Mouse (Mus musculus) MEL (cell line): ENCODE results near the gene Susd2. TPM values are rescaled to one million over a fixed set of nuclear protein-coding genes. Genes with fewer than 3 reads are reported as not detected.

Experiments
- DNase-seq: peaks from one replicate; pipeline ENCODE4 v3.0.0; 2011; ENCODE audit warnings: low read depth, low spot score
- H3K27ac ChIP-seq: 2 replicates; pipeline ENCODE4 v1.5.1; 2012; ENCODE audit warnings: low read depth, mild to moderate bottlenecking, control low read depth, low read length, moderate library complexity; ENCODE audit not compliant: control insufficient read depth
- H3K27me3 ChIP-seq, 2 experiments: fragments of 150-350 bp in 1 of 2; sonication (generic) in 1 of 2; 2 replicates each; pipeline ENCODE4 v1.6.1; 2012; ENCODE audit warnings: low read length in 2 of 2, mild to moderate bottlenecking in 2 of 2, improper control_type of control experiment in 1 of 2, moderate library complexity in 1 of 2; ENCODE audit not compliant: insufficient read depth in 2 of 2, control insufficient read depth in 1 of 2
- H3K36me3 ChIP-seq, 2 experiments: 2 replicates each; pipeline ENCODE4 v1.6.1; 2012 to 2014; ENCODE audit warnings: low read length in 2 of 2, improper control_type of control experiment in 1 of 2, inconsistent platforms in 1 of 2, mild to moderate bottlenecking in 1 of 2; ENCODE audit not compliant: insufficient read depth in 2 of 2, control insufficient read depth in 1 of 2
- H3K4me1 ChIP-seq, 2 experiments: fragments of 150-350 bp in 1 of 2; sonication (generic) in 1 of 2; 2 replicates each; pipeline ENCODE4 v1.6.1; 2012; ENCODE audit warnings: low read length in 2 of 2, improper control_type of control experiment in 1 of 2, mild to moderate bottlenecking in 1 of 2; ENCODE audit not compliant: insufficient read depth in 2 of 2, control insufficient read depth in 1 of 2
- H3K4me3 ChIP-seq, 2 experiments: fragments of 150-350 bp in 1 of 2; sonication (generic) in 1 of 2; 2 replicates each; pipeline ENCODE4 v1.5.1; 2012; ENCODE audit warnings: low read depth in 2 of 2, low read length in 2 of 2, mild to moderate bottlenecking in 2 of 2, moderate library complexity in 2 of 2, control low read depth in 1 of 2, improper control_type of control experiment in 1 of 2; ENCODE audit not compliant: control insufficient read depth in 1 of 2, insufficient read depth in 1 of 2
- H3K79me2 ChIP-seq: 2 replicates; pipeline ENCODE4 v1.6.1; 2012; ENCODE audit warnings: mild to moderate bottlenecking, low read length, moderate library complexity; ENCODE audit not compliant: control insufficient read depth, poor library complexity, insufficient read depth
- H3K9ac ChIP-seq: 2 replicates; pipeline ENCODE4 v1.6.1; 2012; ENCODE audit warnings: low read depth, mild to moderate bottlenecking, control low read depth, low read length, moderate library complexity; ENCODE audit not compliant: control insufficient read depth, poor library complexity, severe bottlenecking
- H3K9me3 ChIP-seq: fragments of 150-350 bp; sonication (generic); replicated peaks from 2 replicates; pipeline ENCODE4 v1.6.1; 2012; ENCODE audit warnings: mild to moderate bottlenecking, low read length, improper control_type of control experiment, moderate library complexity; ENCODE audit not compliant: insufficient read depth
- BHLHE40 ChIP-seq: IDR thresholded peaks from 2 replicates; pipeline ENCODE4 v1.6.1; 2012; ENCODE audit warnings: low read depth, mild to moderate bottlenecking, inconsistent platforms, low read length, improper control_type of control experiment, borderline replicate concordance
- CHD1 ChIP-seq: IDR thresholded peaks from 2 replicates; pipeline ENCODE4 v1.6.1; 2012; ENCODE audit warnings: low read depth, mild to moderate bottlenecking, inconsistent platforms, low read length, improper control_type of control experiment
- CHD2 ChIP-seq: IDR thresholded peaks from 2 replicates; pipeline ENCODE4 v1.6.1; 2011; ENCODE audit warnings: low read length, improper control_type of control experiment
- CTCF ChIP-seq, 3 experiments: IDR thresholded peaks in 2 of 3; conservative IDR thresholded peaks in 1 of 3; 2 replicates each; pipeline ENCODE4 v1.5.1; 2011 to 2012; ENCODE audit warnings: low read length in 3 of 3, low read depth in 2 of 3, mild to moderate bottlenecking in 2 of 3, improper control_type of control experiment in 1 of 3, inconsistent platforms in 1 of 3, mixed read lengths in 1 of 3, moderate library complexity in 1 of 3; ENCODE audit not compliant: control insufficient read depth in 1 of 3, insufficient read depth in 1 of 3, poor library complexity in 1 of 3, severe bottlenecking in 1 of 3
- E2F4 ChIP-seq: IDR thresholded peaks from 2 replicates; pipeline ENCODE4 v1.6.1; 2011; ENCODE audit warnings: low read depth, low read length, improper control_type of control experiment, borderline replicate concordance
- ELF1 ChIP-seq: IDR thresholded peaks from 2 replicates; pipeline ENCODE4 v1.6.1; 2014; ENCODE audit warnings: low read depth, mild to moderate bottlenecking, inconsistent platforms, low read length, improper control_type of control experiment, moderate library complexity
- ETS1 ChIP-seq: IDR thresholded peaks from 2 replicates; pipeline ENCODE4 v1.6.1; 2012; ENCODE audit warnings: low read depth, mild to moderate bottlenecking, inconsistent platforms, low read length, improper control_type of control experiment, moderate library complexity
- GABPA ChIP-seq: IDR thresholded peaks from 2 replicates; pipeline ENCODE4 v1.6.1; 2012; ENCODE audit warnings: low read depth, mild to moderate bottlenecking, inconsistent platforms, low read length, improper control_type of control experiment, moderate library complexity
- JUND ChIP-seq: IDR thresholded peaks from 2 replicates; pipeline ENCODE4 v1.6.1; 2011; ENCODE audit warnings: low read depth, mild to moderate bottlenecking, improper control_type of control experiment, low read length
- MAZ ChIP-seq: IDR thresholded peaks from 2 replicates; pipeline ENCODE4 v1.6.1; 2012; ENCODE audit warnings: low read depth, mild to moderate bottlenecking, inconsistent platforms, low read length, improper control_type of control experiment
- MXI1 ChIP-seq: IDR thresholded peaks from 2 replicates; pipeline ENCODE4 v1.6.1; 2011; ENCODE audit warnings: mild to moderate bottlenecking, low read depth, low read length, improper control_type of control experiment
- MYB ChIP-seq: IDR thresholded peaks from 2 replicates; pipeline ENCODE4 v1.6.1; 2011; ENCODE audit warnings: mild to moderate bottlenecking, low read depth, low read length, improper control_type of control experiment
- NELFE ChIP-seq: IDR thresholded peaks from 2 replicates; pipeline ENCODE4 v1.6.1; 2011; ENCODE audit warnings: low read depth, low read length, improper control_type of control experiment
- POLR2A ChIP-seq, 2 experiments: IDR thresholded peaks; 2 replicates each; pipeline ENCODE4 v1.6.1; 2011 to 2012; ENCODE audit warnings: low read length in 2 of 2, mild to moderate bottlenecking in 2 of 2, control low read depth in 1 of 2, improper control_type of control experiment in 1 of 2, low read depth in 1 of 2, moderate library complexity in 1 of 2; ENCODE audit not compliant: control insufficient read depth in 1 of 2, insufficient read depth in 1 of 2, poor library complexity in 1 of 2
- POLR2AphosphoS2 ChIP-seq: IDR thresholded peaks from 2 replicates; pipeline ENCODE4 v1.6.1; 2011; ENCODE audit warnings: low read length, improper control_type of control experiment
- RAD21 ChIP-seq: IDR thresholded peaks from 2 replicates; pipeline ENCODE4 v1.6.1; 2011; ENCODE audit warnings: mild to moderate bottlenecking, low read depth, low read length, improper control_type of control experiment
- RCOR1 ChIP-seq: IDR thresholded peaks from 2 replicates; pipeline ENCODE4 v1.6.1; 2012; ENCODE audit warnings: low read depth, mild to moderate bottlenecking, inconsistent platforms, low read length, improper control_type of control experiment
- TAL1 ChIP-seq: IDR thresholded peaks from 2 replicates; pipeline ENCODE4 v1.6.1; 2012; ENCODE audit warnings: mild to moderate bottlenecking, inconsistent platforms, low read length, moderate library complexity, mixed read lengths
- TBP ChIP-seq: IDR thresholded peaks from 2 replicates; pipeline ENCODE4 v1.8.0; 2011; ENCODE audit warnings: low read depth, low read length, improper control_type of control experiment
- UBTF ChIP-seq: IDR thresholded peaks from 2 replicates; pipeline ENCODE4 v1.6.1; 2012; ENCODE audit warnings: low read depth, mild to moderate bottlenecking, inconsistent platforms, low read length, improper control_type of control experiment, moderate library complexity, borderline replicate concordance; ENCODE audit not compliant: insufficient read depth
- USF1 ChIP-seq: IDR thresholded peaks from 2 replicates; pipeline ENCODE4 v1.6.1; 2014; ENCODE audit warnings: low read depth, mild to moderate bottlenecking, inconsistent platforms, low read length, improper control_type of control experiment, moderate library complexity
- ZKSCAN1 ChIP-seq: IDR thresholded peaks from 2 replicates; pipeline ENCODE4 v1.6.1; 2012; ENCODE audit warnings: low read depth, mild to moderate bottlenecking, inconsistent platforms, low read length, improper control_type of control experiment, moderate library complexity
- ZNF384 ChIP-seq: IDR thresholded peaks from 2 replicates; pipeline ENCODE4 v1.6.1; 2012; ENCODE audit warnings: low read depth, mild to moderate bottlenecking, inconsistent platforms, low read length, improper control_type of control experiment
- polyA plus RNA-seq, 2 experiments: library from polyadenylated mRNA; stranded (reverse) in 1 of 2; unstranded in 1 of 2; fragments of >175 nt in 1 of 2; fragments of >200 nt in 1 of 2; gene quantifications; 2 replicates each; pipeline versions ENCODE4 v1.2.1 to v1.2.4; 2012; ENCODE audit warnings: low replicate concordance in 2 of 2, low read depth in 1 of 2; ENCODE audit not compliant: insufficient read length in 2 of 2, insufficient read depth in 1 of 2, missing spikeins in 1 of 2
- total RNA-seq: library from RNA; depleted of rRNA; stranded (reverse); fragments of 300-350 nt; gene quantifications from 2 replicates; pipeline ENCODE4 v1.2.3, GENCODE M21; 2012

The Susd2 gene
- total and polyA plus RNA-seq, 3 experiments = 0.12 to 0.15 TPM; not detected in 1

DNA sequence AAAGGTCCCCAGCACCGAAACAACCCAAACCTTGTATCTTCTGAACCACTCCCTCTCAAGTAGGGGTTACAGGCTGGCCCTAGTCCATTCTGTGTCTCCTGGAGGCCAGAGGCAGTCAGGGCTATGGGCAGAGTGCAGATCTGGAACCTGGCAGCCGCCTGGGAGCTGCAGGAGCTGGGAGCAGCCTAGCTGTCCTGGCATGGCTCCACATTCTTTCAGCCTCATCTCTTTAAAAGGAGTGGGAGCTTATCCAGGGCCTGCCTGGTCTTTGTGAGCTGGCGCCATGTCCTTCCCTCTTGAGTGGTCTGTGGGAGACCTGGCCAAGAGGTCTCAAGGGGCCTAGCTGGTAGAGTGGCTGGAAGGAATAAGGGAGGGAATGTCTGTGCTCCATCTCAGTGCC, 3.6 kb upstream of the Susd2 start:
- TF ChIP-seq RCOR1 (no peak), USF1 (no peak), ETS1 (no peak), MYB (no peak), TAL1 (no peak), CHD2 (no peak), E2F4 (no peak), CTCF (IDR thresholded peaks at IDR 0.05 in 2 of 3, conservative IDR thresholded peaks at IDR 0.05 in 1 of 3; ENCODE audit: control insufficient read depth in 1 of 3, insufficient read depth in 1 of 3, low read depth in 2 of 3, low read length in 3 of 3, poor library complexity in 1 of 3, severe bottlenecking in 1 of 3) (no peak), MXI1 (no peak), POLR2AphosphoS2 (no peak), POLR2A (IDR thresholded peaks at IDR 0.05; ENCODE audit: control insufficient read depth in 1 of 2, insufficient read depth in 1 of 2, low read depth in 1 of 2, low read length in 2 of 2, poor library complexity in 1 of 2) (no peak), MAZ (no peak), TBP (no peak), ZKSCAN1 (no peak), ELF1 (no peak)
- Histone ChIP-seq H3K79me2 (no peaks in the 10 kb centered on the region), H3K9ac (no peak overlapping the region), H3K36me3 (peaks cover 0 to 3% of the 10 kb centered on the region in 2 experiments; a peak in 1 of 4 replicates), H3K4me1 (peaks cover 0 to 3% of the 10 kb centered on the region in 2 experiments; a peak in 2 of 4 replicates), H3K27me3 (no peaks in the 10 kb centered on the region), H3K4me3 (no peak overlapping the region), H3K9me3 (no peaks in the 10 kb centered on the region), H3K27ac (no peak overlapping the region)
- no peak for DNase-seq

DNA sequence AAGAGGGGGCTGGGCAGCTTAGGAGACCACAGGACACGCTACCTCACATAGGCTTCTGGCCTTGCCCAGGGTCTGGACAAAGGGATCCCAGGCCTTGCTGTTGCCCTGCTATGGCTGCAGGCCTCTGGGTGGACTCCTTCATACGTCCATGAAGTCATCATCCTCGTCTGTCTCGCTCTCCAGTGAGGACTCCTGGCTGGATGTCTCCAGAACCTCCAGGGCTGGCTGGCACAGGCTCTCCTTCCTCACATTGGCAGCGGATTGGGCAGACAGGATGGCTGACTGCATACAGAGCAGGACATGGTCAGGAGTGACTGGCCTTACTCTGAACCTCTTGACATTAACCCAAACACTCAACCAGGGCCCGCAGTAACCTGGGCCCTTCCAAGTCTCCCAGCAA, 2.6 kb upstream of the Susd2 start:
- Histone ChIP-seq H3K4me1 (peaks cover 0 to 3% of the 10 kb centered on the region in 2 experiments; a peak in 2 of 4 replicates), H3K27ac (no peak overlapping the region), H3K4me3 (no peak overlapping the region), H3K79me2 (no peaks in the 10 kb centered on the region), H3K9ac (no peak overlapping the region), H3K9me3 (no peaks in the 10 kb centered on the region), H3K36me3 (no peaks in the 10 kb centered on the region; a peak in 1 of 4 replicates), H3K27me3 (no peaks in the 10 kb centered on the region)
- DNase-seq = no peak
- TF ChIP-seq JUND (no peak), ETS1 (no peak), POLR2AphosphoS2 (no peak; the same call in 1 of the 2 replicates), NELFE (no peak), UBTF (no peak), RAD21 (no peak), ELF1 (no peak), BHLHE40 (no peak), CHD1 (no peak), GABPA (no peak), ZNF384 (no peak)
